11 mouse cellular contexts compared by ENCODE assay signal in the genomic region with DNA sequence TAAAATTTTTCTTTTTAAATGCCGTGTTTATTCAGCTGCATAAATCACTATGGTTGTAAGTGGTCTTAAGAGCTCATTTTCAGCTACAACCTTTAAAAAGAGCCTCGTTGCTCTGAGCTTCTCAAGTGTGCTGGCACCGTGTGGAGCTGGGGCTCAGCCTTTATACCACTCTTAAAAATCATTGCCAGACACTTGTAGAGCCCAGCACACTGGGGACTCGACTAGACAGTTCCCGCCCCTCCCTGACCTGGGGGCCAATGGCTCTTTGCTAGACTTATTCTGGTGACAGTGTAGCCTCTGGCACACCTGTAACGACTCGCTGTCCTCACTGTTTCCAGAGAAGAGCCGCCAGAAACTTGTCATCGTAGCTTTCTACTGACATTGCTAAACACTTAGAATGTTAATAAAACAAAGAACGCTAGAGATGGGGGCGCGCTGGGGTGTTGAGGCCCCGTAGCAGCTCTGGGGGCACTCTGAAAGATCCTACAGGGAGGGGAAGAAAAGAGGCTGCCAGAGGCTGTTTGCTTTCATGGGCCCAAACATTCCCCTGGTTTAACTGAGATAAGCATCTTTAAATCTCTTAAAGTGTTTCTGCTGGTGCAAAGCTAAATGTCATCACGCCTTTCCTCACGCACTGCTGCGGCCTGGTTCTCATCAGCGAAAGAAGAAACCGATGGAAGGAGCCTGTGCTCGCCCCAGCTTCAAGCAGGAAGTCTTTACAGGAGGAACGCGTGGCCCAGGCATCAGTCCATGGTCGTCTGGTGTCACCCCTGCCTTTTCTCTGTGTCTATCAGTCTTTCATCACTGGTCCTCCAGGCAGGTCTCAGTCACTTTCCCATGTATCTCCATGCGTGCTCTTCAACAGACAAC.
DNase-seq lines count a peak whose midpoint lies in the region; ATAC-seq lines count a peak whose summit lies in the region.
"Had no signal": no experiment of that assay in that cellular context is flagged by ENCODE, and none has a peak within 500 bp of the region (broad histone marks: within the 10 kb centered on the region; RNA-seq: fewer than 3 reads in every experiment).

No protein-coding gene starts in this region.

- intact Hi-C loops in heart, postnatal 36 days (cut with DNase I), result no loop called here

- no peak overlapping the region for H3K27ac ChIP-seq in heart, embryonic 13.5 days (replicated peaks)
- H3K27ac ChIP-seq in lung, embryonic 16.5 days (ENCODE audit: low read length), result peak overlapping the region; percentile 70
- H3K27ac ChIP-seq in intestine, embryonic 14.5 days (ENCODE audit: low read depth), result peak overlapping the region; percentile 71
- peak overlapping the region; percentile 16; the same call in 1 of the 2 replicates for H3K27ac ChIP-seq in stomach, embryonic 16.5 days (ENCODE audit: low read length)
- H3K27ac ChIP-seq in hindbrain, embryonic 10.5 days, result no peak overlapping the region

- DNase-seq in heart, postnatal 36 days, result no peak
- no peak for DNase-seq in lung, postnatal 14 days
- DNase-seq in intestine, embryonic 14.5 days (ENCODE audit: low spot score), result peak; percentile 68
- DNase-seq in natural killer cell, adult 2 months (ENCODE audit: low spot score in 2 of 2), result no peak
- DNase-seq in hindbrain, embryonic 10.5 days (ENCODE audit: low spot score), result no peak
- DNase-seq: cerebellum, adult 2 months; lung, postnatal 4 days; thymus, postnatal 4 days had no signal

- no peaks in the 10 kb centered on the region for H3K36me3 ChIP-seq in heart, embryonic 13.5 days
- H3K36me3 ChIP-seq in lung, embryonic 16.5 days (ENCODE audit: control insufficient read depth, insufficient read depth, low read length), result no peaks in the 10 kb centered on the region
- H3K36me3 ChIP-seq in intestine, embryonic 14.5 days (ENCODE audit: control insufficient read depth, insufficient read depth, low read length), result no peaks in the 10 kb centered on the region
- H3K36me3 ChIP-seq in stomach, embryonic 16.5 days (ENCODE audit: control insufficient read depth, insufficient read depth, low read length), result no peaks in the 10 kb centered on the region
- no peaks in the 10 kb centered on the region for H3K36me3 ChIP-seq in hindbrain, embryonic 10.5 days

- no peaks in the 10 kb centered on the region for H3K9me3 ChIP-seq in heart, embryonic 13.5 days
- no peaks in the 10 kb centered on the region for H3K9me3 ChIP-seq in lung, embryonic 16.5 days (ENCODE audit: control insufficient read depth, low read length)
- H3K9me3 ChIP-seq in intestine, embryonic 14.5 days (ENCODE audit: control insufficient read depth, low read length), result no peaks in the 10 kb centered on the region
- H3K9me3 ChIP-seq in stomach, embryonic 16.5 days (replicated peaks; ENCODE audit: control insufficient read depth, low read length), result no peaks in the 10 kb centered on the region
- H3K9me3 ChIP-seq in hindbrain, embryonic 10.5 days, result no peaks in the 10 kb centered on the region

- 17% methylated on average over 23 of the region's 23 CpGs for WGBS in heart, embryonic 13.5 days
- 11% methylated on average over 23 of the region's 23 CpGs for WGBS in lung, embryonic 16.5 days
- 14% methylated on average over 23 of the region's 23 CpGs for WGBS in intestine, embryonic 14.5 days
- WGBS in stomach, embryonic 16.5 days, result 17% methylated on average over 23 of the region's 23 CpGs
- 68% methylated on average over 23 of the region's 23 CpGs for WGBS in hindbrain, embryonic 10.5 days

- peaks cover 67% of the 10 kb centered on the region for H3K27me3 ChIP-seq in heart, embryonic 13.5 days (replicated peaks)
- H3K27me3 ChIP-seq in lung, embryonic 16.5 days (ENCODE audit: control insufficient read depth, insufficient read depth, low read depth, low read length), result no peaks in the 10 kb centered on the region
- H3K27me3 ChIP-seq in intestine, embryonic 14.5 days (replicated peaks; ENCODE audit: control insufficient read depth, insufficient read depth, low read length), result no peaks in the 10 kb centered on the region
- no peaks in the 10 kb centered on the region for H3K27me3 ChIP-seq in stomach, embryonic 16.5 days (ENCODE audit: control insufficient read depth, insufficient read depth, low read length)
- 0 out of 2 replicates have a peak, but pooled peaks cover 6% of the 10 kb centered on the region for H3K27me3 ChIP-seq in hindbrain, embryonic 10.5 days (ENCODE audit: insufficient read depth, poor library complexity, severe bottlenecking)

- ATAC-seq in heart, embryonic 13.5 days (ENCODE audit: extremely low read depth, insufficient number of reproducible peaks, low FRiP score, low TSS enrichment), result no peak
- peak; percentile 92 for ATAC-seq in lung, embryonic 16.5 days (ENCODE audit: low read depth)
- peak; percentile 47; the same call in 1 of the 2 replicates for ATAC-seq in intestine, embryonic 14.5 days (replicated peaks; ENCODE audit: low FRiP score, low TSS enrichment, low read depth)
- peak; percentile 44; the same call in 1 of the 2 replicates for ATAC-seq in stomach, embryonic 16.5 days (ENCODE audit: insufficient read depth, low FRiP score)

- no peak overlapping the region for H3K9ac ChIP-seq in heart, embryonic 13.5 days
- peak overlapping the region; percentile 11; the same call in 1 of the 2 replicates for H3K9ac ChIP-seq in lung, embryonic 16.5 days (ENCODE audit: low read length)
- H3K9ac ChIP-seq in intestine, embryonic 14.5 days (ENCODE audit: low read length), result no peak overlapping the region
- 0 out of 2 replicates have a peak overlapping the region, but pooled peaks have one; percentile 22 for H3K9ac ChIP-seq in stomach, embryonic 16.5 days (ENCODE audit: low read length)

- peaks cover 21% of the 10 kb centered on the region for H3K4me1 ChIP-seq in heart, embryonic 13.5 days
- peaks cover 16% of the 10 kb centered on the region for H3K4me1 ChIP-seq in lung, embryonic 16.5 days (replicated peaks; ENCODE audit: control insufficient read depth, insufficient read depth, low read length)
- H3K4me1 ChIP-seq in intestine, embryonic 14.5 days (replicated peaks; ENCODE audit: control insufficient read depth, insufficient read depth, low read length), result peaks cover 20% of the 10 kb centered on the region
- H3K4me1 ChIP-seq in stomach, embryonic 16.5 days (ENCODE audit: control insufficient read depth, insufficient read depth, low read length), result peaks cover 11% of the 10 kb centered on the region
- H3K4me1 ChIP-seq in hindbrain, embryonic 10.5 days (replicated peaks), result peaks cover 12% of the 10 kb centered on the region

- H3K4me3 ChIP-seq in heart, embryonic 13.5 days, result no peak overlapping the region
- no peak overlapping the region for H3K4me3 ChIP-seq in lung, embryonic 16.5 days (ENCODE audit: low read length)
- H3K4me3 ChIP-seq in intestine, embryonic 14.5 days (ENCODE audit: low read depth, low read length), result no peak overlapping the region
- H3K4me3 ChIP-seq in stomach, embryonic 16.5 days (replicated peaks; ENCODE audit: low read length), result no peak overlapping the region
- H3K4me3 ChIP-seq in hindbrain, embryonic 10.5 days, result no peak overlapping the region

- H3K4me2 ChIP-seq in heart, embryonic 13.5 days, result peak overlapping the region; percentile 45
- peak overlapping the region; percentile 29 for H3K4me2 ChIP-seq in lung, embryonic 16.5 days (ENCODE audit: low read depth, low read length)
- peak overlapping the region; percentile 32; the same call in 1 of the 2 replicates for H3K4me2 ChIP-seq in intestine, embryonic 14.5 days (ENCODE audit: low read length)
- H3K4me2 ChIP-seq in stomach, embryonic 16.5 days (ENCODE audit: low read depth, low read length), result 0 out of 2 replicates have a peak overlapping the region, but pooled peaks have one; percentile 11

Comparison
In these comparisons a context has a peak if more than half of its experiments do, and no peak if none do; other contexts are left out.
1. H3K27ac ChIP-seq: peak in lung, embryonic 16.5 days (single experiment), intestine, embryonic 14.5 days (single experiment) and stomach, embryonic 16.5 days (single experiment); none in heart, embryonic 13.5 days (single experiment) and hindbrain, embryonic 10.5 days (single experiment).
2. H3K9ac ChIP-seq: peak in lung, embryonic 16.5 days (single experiment) and stomach, embryonic 16.5 days (single experiment); none in heart, embryonic 13.5 days (single experiment) and intestine, embryonic 14.5 days (single experiment).
3. Peak in every context shown above with its lines, with median percentiles within 50 percentile points of each other: H3K4me2 ChIP-seq.